Mouse (Mus musculus) bone marrow, adult 2 months (tissue): Measurements from ENCODE around the gene Hoxb2.

ENCODE experiments used
- CTCF ChIP-seq: fragments of 200-500 bp; IDR thresholded peaks from 2 replicates; pipeline ENCODE4 v1.5.1; 2011; ENCODE audit warnings: low read length, control low read depth; ENCODE audit not compliant: control insufficient read depth, insufficient read depth
- POLR2A ChIP-seq: fragments of 200-500 bp; IDR thresholded peaks from 2 replicates; pipeline ENCODE4 v1.6.1; 2011; ENCODE audit warnings: low read depth, mild to moderate bottlenecking, control low read depth, low read length, borderline replicate concordance; ENCODE audit not compliant: control insufficient read depth

DNA sequence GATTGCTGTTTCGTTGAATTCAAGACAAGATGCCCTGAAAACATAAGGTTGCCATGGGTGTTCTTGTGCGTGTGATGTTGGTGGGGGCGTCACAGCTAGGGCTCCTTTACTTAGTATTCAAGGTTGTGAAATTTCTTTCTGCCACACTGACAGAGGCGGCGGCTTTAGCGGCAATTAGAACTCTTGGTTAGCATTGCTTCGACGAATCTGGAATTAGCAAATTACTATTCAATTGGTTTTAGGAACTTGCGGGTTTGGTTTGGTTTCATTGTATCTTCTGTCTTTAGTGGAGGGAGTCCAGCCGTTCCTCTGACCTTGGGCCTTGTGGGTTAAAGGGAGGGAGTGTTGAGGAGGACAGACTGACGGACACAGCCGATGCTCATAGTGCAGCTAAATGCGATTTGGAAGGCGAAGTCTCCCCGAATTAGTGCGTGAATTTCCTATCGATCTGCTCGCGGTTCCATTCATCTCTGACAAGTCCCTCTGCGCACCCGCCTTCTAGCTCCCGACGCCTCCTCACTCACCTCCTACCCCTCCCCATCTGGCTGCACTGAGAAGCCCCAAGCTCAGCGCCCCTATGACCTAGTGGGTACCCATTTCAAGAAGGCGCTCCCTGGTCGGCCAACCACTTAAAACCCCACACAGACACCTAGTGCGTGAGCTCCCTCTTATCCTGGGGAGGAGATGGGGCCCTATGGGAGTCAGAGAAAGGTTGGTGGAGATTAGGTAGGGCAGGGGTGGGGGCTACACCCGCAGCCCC lies 32.5 kb upstream of the Hoxb2 start, which contains the start of gene Hoxb4:
- TF ChIP-seq POLR2A (no peak), CTCF (no peak)
